Mouse (Mus musculus) midbrain, embryonic 15.5 days (tissue): ENCODE data around the gene Tfeb. TPM values are rescaled to one million over a fixed set of nuclear protein-coding genes. Genes with fewer than 3 reads are reported as not detected.
A peak's percentile ranks its signal among the peaks of the same experiment; 100 is the strongest.

Experiments used
- ATAC-seq: fragments of 200-750 bp; cut with Nextera tagmentation; replicated peaks from 2 replicates; pipeline ENCODE4 v1.8.0; 2017; ENCODE audit warnings: moderate TSS enrichment
- H3K27ac ChIP-seq: fragments of 300-500 bp; sonication (generic); 2 replicates; pipeline ENCODE4 v1.5.1; 2015; ENCODE audit warnings: mild to moderate bottlenecking, inconsistent platforms
- H3K27me3 ChIP-seq: fragments of 300-500 bp; sonication (generic); replicated peaks from 2 replicates; pipeline ENCODE4 v1.6.1; 2015; ENCODE audit warnings: inconsistent platforms
- H3K36me3 ChIP-seq: fragments of 300-500 bp; sonication (generic); replicated peaks from 2 replicates; pipeline ENCODE4 v1.6.1; 2015; ENCODE audit warnings: inconsistent platforms
- H3K4me1 ChIP-seq: fragments of 300-500 bp; sonication (generic); 2 replicates; pipeline ENCODE4 v1.6.1; 2015; ENCODE audit warnings: inconsistent platforms
- H3K4me2 ChIP-seq: fragments of 300-500 bp; sonication (generic); 2 replicates; pipeline ENCODE4 v1.6.1; 2015; ENCODE audit warnings: inconsistent platforms, mild to moderate bottlenecking, moderate library complexity
- H3K4me3 ChIP-seq: fragments of 300-500 bp; sonication (generic); 2 replicates; pipeline ENCODE4 v1.5.1; 2015; ENCODE audit warnings: mild to moderate bottlenecking, inconsistent platforms
- H3K9ac ChIP-seq: fragments of 300-500 bp; sonication (generic); 2 replicates; pipeline ENCODE4 v1.6.1; 2015; ENCODE audit warnings: mild to moderate bottlenecking, inconsistent platforms
- H3K9me3 ChIP-seq: fragments of 300-500 bp; sonication (generic); 2 replicates; pipeline ENCODE4 v1.6.1; 2016; ENCODE audit warnings: inconsistent platforms
- WGBS: fragments of 180-500 bp; shearing (Covaris S2); methylation state at CpG from one replicate; pipeline ENCODE4 v1.1.7; 2015; ENCODE audit warnings: mixed read lengths; 5-methylcytosine and 5-hydroxymethylcytosine counted together
- polyA plus RNA-seq: library from polyadenylated mRNA; unstranded; fragments of >200 nt; fragmentation: Nextera tagmentation; extraction: Ambion mirVana; gene quantifications from 2 replicates; pipeline ENCODE4 v1.2.1, GENCODE M21; 2015

Gene Tfeb
- polyA plus RNA-seq, 1 experiment from 2014 or later, result 3.2 TPM

GRCm38 (mm10) chr17:47803662-47804061 lies 66.8 kb downstream of the Tfeb start:
- H3K4me3 ChIP-seq, result no peak overlapping the region
- H3K36me3 ChIP-seq, result no peaks in the 10 kb centered on the region
- no peak overlapping the region for H3K4me2 ChIP-seq
- ATAC-seq, result no peak
- 91% methylated on average over 4 of the region's 4 CpGs for WGBS
- H3K4me1 ChIP-seq, result no peaks in the 10 kb centered on the region
- H3K27me3 ChIP-seq, result no peaks in the 10 kb centered on the region
- no peak overlapping the region for H3K9ac ChIP-seq
- no peak overlapping the region for H3K27ac ChIP-seq
- H3K9me3 ChIP-seq, result no peaks in the 10 kb centered on the region

GRCm38 (mm10) chr17:47805047-47805835 lies 68.4 kb downstream of the Tfeb start:
- Histone ChIP-seq H3K4me1 (no peaks in the 10 kb centered on the region), H3K27ac (no peak overlapping the region), H3K36me3 (no peaks in the 10 kb centered on the region), H3K9ac (no peak overlapping the region), H3K4me2 (no peak overlapping the region), H3K9me3 (no peaks in the 10 kb centered on the region), H3K27me3 (no peaks in the 10 kb centered on the region), H3K4me3 (no peak overlapping the region)
- no peak for ATAC-seq
- WGBS, result 28% methylated on average over 13 of the region's 13 CpGs

GRCm38 (mm10) chr17:47806230-47806629 lies 69.4 kb downstream of the Tfeb start:
- Histone ChIP-seq H3K4me3 (no peak overlapping the region), H3K27ac (no peak overlapping the region), H3K4me2 (no peak overlapping the region), H3K9ac (no peak overlapping the region), H3K27me3 (no peaks in the 10 kb centered on the region), H3K9me3 (no peaks in the 10 kb centered on the region), H3K36me3 (no peaks in the 10 kb centered on the region), H3K4me1 (no peaks in the 10 kb centered on the region)
- ATAC-seq, result no peak
- 50% methylated on average over 9 of the region's 9 CpGs for WGBS

GRCm38 (mm10) chr17:47811265-47811800 lies 74.5 kb downstream of the Tfeb start:
- Histone ChIP-seq H3K9me3 (no peaks in the 10 kb centered on the region), H3K4me1 (0 out of 2 replicates have a peak, but pooled peaks cover 8% of the 10 kb centered on the region), H3K4me2 (no peak overlapping the region), H3K36me3 (no peaks in the 10 kb centered on the region), H3K27me3 (no peaks in the 10 kb centered on the region), H3K27ac (no peak overlapping the region), H3K9ac (no peak overlapping the region), H3K4me3 (no peak overlapping the region)
- no peak for ATAC-seq
- 72% methylated on average over 15 of the region's 15 CpGs for WGBS

- no peak overlapping the region for H3K4me2 ChIP-seq
- H3K9ac ChIP-seq, result no peak overlapping the region
- no peak overlapping the region for H3K4me3 ChIP-seq
- no peaks in the 10 kb centered on the region for H3K27me3 ChIP-seq
- no peaks in the 10 kb centered on the region for H3K9me3 ChIP-seq
- 0 out of 2 replicates have a peak, but pooled peaks cover 8% of the 10 kb centered on the region for H3K4me1 ChIP-seq
- 90% methylated on average over 6 of the region's 6 CpGs for WGBS
- H3K27ac ChIP-seq, result no peak overlapping the region
- H3K36me3 ChIP-seq, result no peaks in the 10 kb centered on the region
- ATAC-seq, result no peak
Measured at GRCm38 (mm10) chr17:47812200-47812599, 75.4 kb downstream of the Tfeb start.

GRCm38 (mm10) chr17:47813616-47814015 lies 76.8 kb downstream of the Tfeb start:
- no peak overlapping the region for H3K27ac ChIP-seq
- no peaks in the 10 kb centered on the region for H3K9me3 ChIP-seq
- no peak overlapping the region for H3K9ac ChIP-seq
- no peak overlapping the region for H3K4me2 ChIP-seq
- H3K4me1 ChIP-seq, result 0 out of 2 replicates have a peak, but pooled peaks cover 8% of the 10 kb centered on the region
- ATAC-seq, result no peak
- no peak overlapping the region for H3K4me3 ChIP-seq
- H3K27me3 ChIP-seq, result no peaks in the 10 kb centered on the region
- 69% methylated on average over 5 of the region's 5 CpGs for WGBS
- H3K36me3 ChIP-seq, result no peaks in the 10 kb centered on the region

GRCm38 (mm10) chr17:47814496-47814895 lies 77.7 kb downstream of the Tfeb start:
- no peak overlapping the region for H3K27ac ChIP-seq
- WGBS, result 27% methylated on average over 6 of the region's 6 CpGs
- H3K4me3 ChIP-seq, result no peak overlapping the region
- no peak overlapping the region for H3K9ac ChIP-seq
- no peak for ATAC-seq
- no peak overlapping the region for H3K4me2 ChIP-seq
- H3K9me3 ChIP-seq, result no peaks in the 10 kb centered on the region
- H3K27me3 ChIP-seq, result no peaks in the 10 kb centered on the region
- no peaks in the 10 kb centered on the region for H3K36me3 ChIP-seq
- H3K4me1 ChIP-seq, result 0 out of 2 replicates have a peak, but pooled peaks cover 8% of the 10 kb centered on the region

GRCm38 (mm10) chr17:47815446-47815845 lies 78.6 kb downstream of the Tfeb start:
- 60% methylated on average over 10 of the region's 10 CpGs for WGBS
- H3K4me2 ChIP-seq, result no peak overlapping the region
- no peaks in the 10 kb centered on the region for H3K27me3 ChIP-seq
- H3K36me3 ChIP-seq, result no peaks in the 10 kb centered on the region
- H3K9ac ChIP-seq, result no peak overlapping the region
- 0 out of 2 replicates have a peak, but pooled peaks cover 8% of the 10 kb centered on the region for H3K4me1 ChIP-seq
- no peak overlapping the region for H3K27ac ChIP-seq
- no peak overlapping the region for H3K4me3 ChIP-seq
- no peak for ATAC-seq
- H3K9me3 ChIP-seq, result no peaks in the 10 kb centered on the region

- ATAC-seq, result no peak
- WGBS, result 81% methylated on average over 13 of the region's 13 CpGs
- Histone ChIP-seq H3K4me3 (no peak overlapping the region), H3K36me3 (no peaks in the 10 kb centered on the region), H3K4me2 (no peak overlapping the region), H3K27me3 (no peaks in the 10 kb centered on the region), H3K4me1 (0 out of 2 replicates have a peak, but pooled peaks cover 8% of the 10 kb centered on the region), H3K27ac (no peak overlapping the region), H3K9me3 (no peaks in the 10 kb centered on the region), H3K9ac (no peak overlapping the region)
Measured at GRCm38 (mm10) chr17:47818038-47818725, 81.4 kb downstream of the Tfeb start.

- no peaks in the 10 kb centered on the region for H3K27me3 ChIP-seq
- no peak overlapping the region for H3K9ac ChIP-seq
- no peaks in the 10 kb centered on the region for H3K9me3 ChIP-seq
- H3K27ac ChIP-seq, result no peak overlapping the region
- no peak overlapping the region for H3K4me3 ChIP-seq
- WGBS, result 76% methylated on average over 8 of the region's 8 CpGs
- H3K4me2 ChIP-seq, result no peak overlapping the region
- ATAC-seq, result no peak
- H3K36me3 ChIP-seq, result no peaks in the 10 kb centered on the region
- H3K4me1 ChIP-seq, result no peaks in the 10 kb centered on the region
Measured at GRCm38 (mm10) chr17:47821339-47821738, 84.5 kb downstream of the Tfeb start.

- ATAC-seq, result no peak
- Histone ChIP-seq H3K9ac (no peak overlapping the region), H3K27me3 (peaks cover 43% of the 10 kb centered on the region), H3K4me3 (no peak overlapping the region), H3K27ac (no peak overlapping the region), H3K4me1 (peaks cover 31% of the 10 kb centered on the region), H3K9me3 (no peaks in the 10 kb centered on the region), H3K36me3 (no peaks in the 10 kb centered on the region), H3K4me2 (peak overlapping the region; percentile 99; the same call in 1 of the 2 replicates)
- WGBS, result 5% methylated on average over 9 of the region's 9 CpGs
Measured at GRCm38 (mm10) chr17:47831161-47831560, 94.3 kb downstream of the Tfeb start.

GRCm38 (mm10) chr17:47831772-47832171 lies 94.9 kb downstream of the Tfeb start:
- no peaks in the 10 kb centered on the region for H3K36me3 ChIP-seq
- no peak overlapping the region for H3K4me3 ChIP-seq
- ATAC-seq, result 0 out of 2 replicates have a peak, but pooled peaks have one; percentile 4
- H3K27ac ChIP-seq, result no peak overlapping the region
- peak overlapping the region; percentile 99 for H3K4me2 ChIP-seq
- WGBS, result 51% methylated on average over 5 of the region's 5 CpGs
- no peak overlapping the region for H3K9ac ChIP-seq
- H3K4me1 ChIP-seq, result peaks cover 31% of the 10 kb centered on the region
- peaks cover 43% of the 10 kb centered on the region for H3K27me3 ChIP-seq
- no peaks in the 10 kb centered on the region for H3K9me3 ChIP-seq
